Comparison of ENCODE assay signal across 7 mouse cellular contexts in the genomic region with DNA sequence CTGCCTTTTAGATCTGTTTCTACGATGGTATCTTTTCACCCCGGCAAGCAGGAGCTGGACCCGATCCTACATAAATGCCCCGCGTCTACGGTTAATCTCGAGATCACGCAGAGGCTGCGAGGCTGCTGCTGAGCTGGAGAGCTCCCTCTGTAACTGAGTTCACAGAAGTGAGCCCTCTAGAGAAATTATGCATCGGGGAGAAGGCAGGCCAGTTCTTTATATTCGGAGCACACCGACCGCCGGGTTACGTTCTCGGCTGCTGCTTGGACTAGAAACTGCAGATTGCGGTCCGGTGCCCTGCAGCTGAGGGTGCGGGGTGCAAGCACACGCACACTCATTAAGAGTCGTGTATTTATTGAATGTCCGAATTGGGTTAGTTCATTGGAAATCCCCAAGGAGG. TPM values are rescaled to one million over a fixed set of nuclear protein-coding genes. Genes with fewer than 3 reads are reported as not detected.
DNase-seq lines count a peak whose midpoint lies in the region; ATAC-seq and TF ChIP-seq lines count a peak whose summit lies in the region.

No protein-coding gene starts in this region.

- DNase-seq in lung, postnatal 0 days (ENCODE audit: low spot score): peak; percentile 37
- no peak for DNase-seq in lung, postnatal 10 days
- no peak for DNase-seq in T-cell, adult 2 months (ENCODE audit: low spot score)

- H3K9me3 ChIP-seq in lung, postnatal 0 days (ENCODE audit: low read length): no peaks in the 10 kb centered on the region
- no peaks in the 10 kb centered on the region for H3K9me3 ChIP-seq in embryonic facial prominence, embryonic 15.5 days (replicated peaks)
- no peaks in the 10 kb centered on the region for H3K9me3 ChIP-seq in intestine, embryonic 16.5 days (ENCODE audit: control insufficient read depth, low read length)
- H3K9me3 ChIP-seq in limb, embryonic 15.5 days: no peaks in the 10 kb centered on the region

- no peaks in the 10 kb centered on the region for H3K36me3 ChIP-seq in lung, postnatal 0 days (ENCODE audit: insufficient read depth, low read length)
- H3K36me3 ChIP-seq in embryonic facial prominence, embryonic 15.5 days: no peaks in the 10 kb centered on the region
- H3K36me3 ChIP-seq in intestine, embryonic 16.5 days (ENCODE audit: control insufficient read depth, insufficient read depth, low read length): no peaks in the 10 kb centered on the region
- H3K36me3 ChIP-seq in limb, embryonic 15.5 days: no peaks in the 10 kb centered on the region
- H3K36me3 ChIP-seq in small intestine, adult 2 months (ENCODE audit: control insufficient read depth, insufficient read depth, low read length): no peaks in the 10 kb centered on the region

- peak overlapping the region; percentile 75 for H3K4me2 ChIP-seq in lung, postnatal 0 days (replicated peaks; ENCODE audit: low read depth, low read length)
- H3K4me2 ChIP-seq in embryonic facial prominence, embryonic 15.5 days (replicated peaks): peak overlapping the region; percentile 68
- peak overlapping the region; percentile 50 for H3K4me2 ChIP-seq in intestine, embryonic 16.5 days (ENCODE audit: low read depth, low read length)
- H3K4me2 ChIP-seq in limb, embryonic 15.5 days: peak overlapping the region; percentile 64

- no peak overlapping the region for H3K9ac ChIP-seq in lung, postnatal 0 days (replicated peaks; ENCODE audit: low read depth)
- no peak overlapping the region for H3K9ac ChIP-seq in embryonic facial prominence, embryonic 15.5 days
- no peak overlapping the region for H3K9ac ChIP-seq in intestine, embryonic 16.5 days (ENCODE audit: low read depth, low read length)
- H3K9ac ChIP-seq in limb, embryonic 15.5 days: no peak overlapping the region

- TF ChIP-seq CTCF in lung, postnatal 0 days (IDR thresholded peaks at IDR 0.05): no peak
- no peak for TF ChIP-seq CTCF in small intestine, adult 2 months (IDR thresholded peaks at IDR 0.05; ENCODE audit: extremely low read depth, insufficient read length, insufficient replicate concordance, low read depth, low read length)

- no peak for ATAC-seq in lung, postnatal 0 days
- no peak for ATAC-seq in embryonic facial prominence, embryonic 15.5 days (ENCODE audit: insufficient number of reproducible peaks, low FRiP score, low TSS enrichment, low read depth)
- ATAC-seq in intestine, embryonic 16.5 days: no peak
- ATAC-seq in limb, embryonic 15.5 days (ENCODE audit: insufficient number of reproducible peaks, low FRiP score, low TSS enrichment, low read depth): no peak

- TF ChIP-seq EP300 in lung, postnatal 0 days (IDR thresholded peaks at IDR 0.05): no peak

- H3K27ac ChIP-seq in lung, postnatal 0 days (ENCODE audit: low read length): no peak overlapping the region
- H3K27ac ChIP-seq in embryonic facial prominence, embryonic 15.5 days (replicated peaks): peak overlapping the region; percentile 87
- H3K27ac ChIP-seq in intestine, embryonic 16.5 days (ENCODE audit: low read length): no peak overlapping the region
- peak overlapping the region; percentile 75 for H3K27ac ChIP-seq in limb, embryonic 15.5 days
- no peak overlapping the region for H3K27ac ChIP-seq in small intestine, adult 2 months (ENCODE audit: insufficient read depth, low read depth, low read length)

- H3K4me1 ChIP-seq in lung, postnatal 0 days (ENCODE audit: insufficient read depth, low read depth, low read length): peaks cover 9% of the 10 kb centered on the region; the same call in 1 of the 2 replicates
- peaks cover 39% of the 10 kb centered on the region for H3K4me1 ChIP-seq in embryonic facial prominence, embryonic 15.5 days
- H3K4me1 ChIP-seq in intestine, embryonic 16.5 days (ENCODE audit: control insufficient read depth, insufficient read depth, low read length): peaks cover 39% of the 10 kb centered on the region
- H3K4me1 ChIP-seq in limb, embryonic 15.5 days: peaks cover 50% of the 10 kb centered on the region
- peaks cover 11% of the 10 kb centered on the region for H3K4me1 ChIP-seq in small intestine, adult 2 months (ENCODE audit: control insufficient read depth, insufficient read depth, insufficient read length, low read length)

- H3K4me3 ChIP-seq in lung, postnatal 0 days (ENCODE audit: low read depth, low read length): peak overlapping the region; percentile 29
- peak overlapping the region; percentile 52 for H3K4me3 ChIP-seq in embryonic facial prominence, embryonic 15.5 days (replicated peaks)
- peak overlapping the region; percentile 34 for H3K4me3 ChIP-seq in intestine, embryonic 16.5 days (ENCODE audit: low read length)
- peak overlapping the region; percentile 42 for H3K4me3 ChIP-seq in limb, embryonic 15.5 days
- peak overlapping the region; percentile 26; the same call in 1 of the 2 replicates for H3K4me3 ChIP-seq in small intestine, adult 2 months (ENCODE audit: low read depth, low read length)

- 0% methylated on average over 22 of the region's 22 CpGs for WGBS in lung, postnatal 0 days
- under 1% methylated on average over 22 of the region's 22 CpGs for WGBS in embryonic facial prominence, embryonic 15.5 days
- under 1% methylated on average over 22 of the region's 22 CpGs for WGBS in intestine, embryonic 16.5 days
- WGBS in limb, embryonic 15.5 days: under 1% methylated on average over 22 of the region's 22 CpGs
- WGBS in small intestine, adult 2 months: 2% methylated on average over 22 of the region's 22 CpGs

- no peak for TF ChIP-seq POLR2A in small intestine, adult 2 months (IDR thresholded peaks at IDR 0.05; ENCODE audit: low read depth, low read length)

- H3K27me3 ChIP-seq in lung, postnatal 0 days (replicated peaks; ENCODE audit: insufficient read depth, low read length): peaks cover 80% of the 10 kb centered on the region
- peaks cover 78% of the 10 kb centered on the region for H3K27me3 ChIP-seq in embryonic facial prominence, embryonic 15.5 days
- H3K27me3 ChIP-seq in intestine, embryonic 16.5 days (replicated peaks; ENCODE audit: control insufficient read depth, insufficient read depth, low read length): peaks cover 76% of the 10 kb centered on the region
- H3K27me3 ChIP-seq in limb, embryonic 15.5 days: peaks cover 92% of the 10 kb centered on the region
- H3K27me3 ChIP-seq in small intestine, adult 2 months (ENCODE audit: control insufficient read depth, insufficient read depth, low read length): peaks cover 71% of the 10 kb centered on the region

RNA-seq across cellular contexts. Expression of gene Pou3f3, which starts 1.7 kb away (rescaled TPM):
- 0.05 and 0.10 TPM in 2 replicates for polyA plus RNA-seq in lung, postnatal 0 days (2015; fragmentation: Nextera tagmentation; extraction: Ambion mirVana)
- polyA plus RNA-seq in embryonic facial prominence, embryonic 15.5 days (2015; fragmentation: Nextera tagmentation; extraction: Ambion mirVana): 3.9 and 4.4 TPM in 2 replicates
- 0.18 and 0.21 TPM in 2 replicates for polyA plus RNA-seq in intestine, embryonic 16.5 days (2015; fragmentation: Nextera tagmentation; extraction: Ambion mirVana)
- polyA plus RNA-seq in limb, embryonic 15.5 days (2015; fragmentation: Nextera tagmentation; extraction: Ambion mirVana): 0.47 and 0.86 TPM in 2 replicates
- 0.01 TPM in 1 of 2 replicates, not detected in the other for polyA plus RNA-seq in small intestine, adult 2 months (2012; rRNA removed)

Comparison
In these comparisons a context has a peak if more than half of its experiments do, and no peak if none do; other contexts are left out.
1. H3K27ac ChIP-seq: peak in embryonic facial prominence, embryonic 15.5 days (single experiment) and limb, embryonic 15.5 days (single experiment); none in lung, postnatal 0 days (single experiment), intestine, embryonic 16.5 days (single experiment) and small intestine, adult 2 months (single experiment).
2. Peak in every context shown above with its lines, with median percentiles within 50 percentile points of each other: H3K4me2 ChIP-seq and H3K4me3 ChIP-seq.